Mouse (Mus musculus) heart, postnatal 25 days (tissue): ENCODE data around the gene Pcsk1. TPM values are rescaled to one million over a fixed set of nuclear protein-coding genes. Genes with fewer than 3 reads are reported as not detected.

ENCODE experiments used
- DNase-seq: peaks from one replicate; pipeline ENCODE4 v3.0.0; 2022; ENCODE audit warnings: low spot score
- intact Hi-C: fragments of 180-260 bp; cut with DNase I; formaldehyde crosslinking; loops from one replicate; pipeline ENCODE4 v1.15.1; 2025
- total RNA-seq, 2 experiments: library from RNA; stranded (reverse); gene quantifications; 2 replicates each; pipeline ENCODE4 v1.2.3; 2021

Pcsk1 gene
- total RNA-seq: under 1 TPM; 0.42 to 0.70 TPM

GRCm38 (mm10) chr13:75089721-75090410 is at the start of gene Pcsk1:
Gene Pcsk1 (plus strand): TSS chr13:75089826.
- no peak for DNase-seq
- intact Hi-C loops: no loop called here

GRCm38 (mm10) chr13:75058818-75059217 is 30.8 kb upstream of the Pcsk1 start:
- intact Hi-C loops: no loop called here
- DNase-seq: no peak

GRCm38 (mm10) chr13:75063947-75064346 is 25.7 kb upstream of the Pcsk1 start:
- intact Hi-C loops: no loop called here
- no peak for DNase-seq

GRCm38 (mm10) chr13:75088597-75088996 is 1.0 kb upstream of the Pcsk1 start:
- intact Hi-C loops: no loop called here

DNA sequence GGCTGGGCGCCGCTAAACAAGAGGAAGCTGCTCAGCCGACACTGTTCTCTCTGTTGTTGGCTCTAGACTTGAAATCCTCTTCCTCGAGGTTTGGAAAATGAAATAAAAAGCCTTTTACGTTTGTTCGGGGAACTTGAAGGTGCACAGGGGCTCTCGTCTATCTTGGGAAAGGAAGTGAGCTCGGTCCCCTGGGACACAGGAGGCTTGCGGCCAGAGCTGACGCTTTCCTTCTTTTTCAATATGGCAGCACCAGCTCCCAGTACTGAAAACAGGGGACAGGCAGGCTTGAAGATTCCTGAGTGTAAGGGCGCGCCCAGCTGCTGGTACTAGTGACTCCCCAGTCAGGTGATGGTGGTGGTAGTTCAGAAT is 769 bp downstream of the Pcsk1 start:
- intact Hi-C loops: no loop called here
- no peak for DNase-seq

More at GRCm38 (mm10) chr13:75088597-75088996, 1.0 kb upstream of the Pcsk1 start:
- no peak for DNase-seq

- intact Hi-C loops: no loop called here
- no peak for DNase-seq
Observed at GRCm38 (mm10) chr13:75091071-75091470, 1.4 kb downstream of the Pcsk1 start.

DNA sequence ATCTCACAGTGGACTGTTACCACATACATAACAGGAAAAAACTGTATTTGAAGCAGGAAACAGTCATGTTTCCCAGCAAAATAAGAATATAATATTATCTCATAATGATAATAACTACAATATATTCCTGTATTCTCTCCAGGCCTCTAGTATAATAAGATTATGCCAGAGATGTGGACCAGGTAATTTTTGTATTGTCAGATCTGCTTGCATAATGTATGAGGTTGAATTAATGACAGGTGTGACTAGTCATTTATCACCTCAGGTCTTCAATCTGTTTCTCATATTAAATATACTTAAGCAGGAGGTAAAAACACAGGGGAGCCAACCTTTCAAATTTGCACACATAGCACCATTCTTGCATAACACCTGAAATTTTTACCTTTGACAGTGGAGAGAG is 5.9 kb downstream of the Pcsk1 start:
- intact Hi-C loops: no loop called here
- DNase-seq: no peak

GRCm38 (mm10) chr13:75113114-75113513 is 23.5 kb downstream of the Pcsk1 start:
- no peak for DNase-seq
- intact Hi-C loops: no loop called here

- intact Hi-C loops: no loop called here
Observed at GRCm38 (mm10) chr13:75114007-75114424, 24.4 kb downstream of the Pcsk1 start.

GRCm38 (mm10) chr13:75114838-75115237 is 25.2 kb downstream of the Pcsk1 start:
- intact Hi-C loops: no loop called here
- no peak for DNase-seq

More at GRCm38 (mm10) chr13:75114007-75114424, 24.4 kb downstream of the Pcsk1 start:
- no peak for DNase-seq

DNA sequence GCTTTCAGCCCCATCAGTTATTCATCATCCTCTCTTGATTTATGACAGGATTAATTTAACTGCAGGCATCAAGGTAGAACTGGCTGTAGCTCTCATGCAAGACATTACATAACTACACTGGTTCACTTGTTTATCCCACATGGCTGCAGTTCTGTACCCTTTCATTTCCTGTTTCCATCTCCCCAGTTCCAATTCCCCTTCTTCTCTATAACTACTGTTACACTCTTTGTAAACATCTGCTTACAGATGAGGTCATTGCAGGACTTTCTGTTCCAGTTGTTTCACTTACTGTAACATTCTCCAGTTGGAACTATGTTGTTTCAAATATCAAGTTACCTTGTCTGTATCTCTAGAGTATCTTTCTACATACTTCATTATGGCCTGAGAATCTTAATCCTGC is 46.2 kb downstream of the Pcsk1 start:
- intact Hi-C loops: no loop called here
- no peak for DNase-seq

- no peak for DNase-seq
- intact Hi-C loops: no loop called here
Observed at GRCm38 (mm10) chr13:75160661-75161060, 71.0 kb downstream of the Pcsk1 start.

DNA sequence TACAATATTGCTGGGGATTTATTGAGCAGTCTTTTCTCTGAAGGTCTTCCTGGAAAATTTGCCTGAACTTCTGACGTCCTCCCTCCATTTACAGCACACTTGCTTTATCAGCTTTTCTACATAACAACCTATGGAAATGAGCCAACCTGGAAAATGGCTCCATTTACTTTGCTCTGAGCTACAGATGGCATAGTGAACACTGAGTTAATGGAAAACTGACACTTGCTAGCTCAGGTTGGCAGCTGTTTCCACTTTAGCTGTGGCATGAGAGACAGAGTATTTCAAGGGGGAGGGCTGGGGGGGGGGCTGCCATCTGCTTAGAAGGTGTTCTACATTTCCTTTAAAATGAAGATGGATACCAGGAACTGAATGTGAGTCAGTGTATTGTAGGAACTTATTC is 73.8 kb downstream of the Pcsk1 start:
- no peak for DNase-seq
- intact Hi-C loops: no loop called here
